Mouse (Mus musculus) layer of hippocampus, adult 2 months (tissue): ENCODE data around the gene Aff1. TPM values are rescaled to one million over a fixed set of nuclear protein-coding genes. Genes with fewer than 3 reads are reported as not detected.

Experiments used
- DNase-seq, 2 experiments: peaks; one replicate each; pipeline ENCODE4 v3.0.0; 2022; ENCODE audit warnings: low spot score in 2 of 2
- H3K27ac ChIP-seq: fragments of 200-600 bp; 2 replicates; pipeline ENCODE4 v1.8.1; 2022
- H3K4me3 ChIP-seq: fragments of 200-600 bp; 2 replicates; pipeline ENCODE4 v1.8.1; 2022; ENCODE audit warnings: mild to moderate bottlenecking
- CTCF ChIP-seq: fragments of 200-600 bp; conservative IDR thresholded peaks from 2 replicates; pipeline ENCODE4 v1.8.1; 2022; ENCODE audit warnings: antibody characterized with exemption, mild to moderate bottlenecking, moderate library complexity
- total RNA-seq, 2 experiments: library from RNA; stranded (reverse); gene quantifications; 2 replicates each; pipeline ENCODE4 v1.2.3; 2021

Aff1 gene
- total RNA-seq, 2 experiments from 2014 or later = 18.0 to 21.3 TPM

GRCm38 (mm10) chr5:103766432-103766815 is 74.2 kb downstream of the Aff1 start:
- Histone ChIP-seq H3K4me3 (no peak overlapping the region), H3K27ac (no peak overlapping the region)
- no peak for DNase-seq
- TF ChIP-seq CTCF = no peak

DNA sequence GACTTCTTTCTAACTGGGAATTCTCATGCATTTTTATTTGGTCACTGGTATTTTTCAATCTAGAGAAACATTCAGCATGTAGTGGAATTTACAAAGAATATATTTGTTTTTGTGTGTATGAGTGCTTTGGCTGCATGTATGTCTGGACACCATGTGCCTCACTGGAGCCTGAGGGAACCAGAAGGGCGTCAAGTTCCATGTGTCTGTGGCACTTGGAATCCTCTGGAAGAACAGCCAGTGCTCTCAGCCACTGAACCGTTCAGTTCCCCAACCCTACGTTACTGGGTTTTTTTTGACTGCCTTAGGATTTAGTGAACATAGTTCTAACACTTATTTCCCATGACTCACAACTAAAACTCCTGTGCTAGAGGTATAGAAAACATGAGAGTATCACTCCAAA is 76.8 kb downstream of the Aff1 start:
- TF ChIP-seq CTCF = no peak
- Histone ChIP-seq H3K4me3 (no peak overlapping the region), H3K27ac (no peak overlapping the region)
- DNase-seq = no peak

GRCm38 (mm10) chr5:103769701-103770100 is 77.5 kb downstream of the Aff1 start:
- H3K4me3 ChIP-seq = no peak overlapping the region
- no peak for TF ChIP-seq CTCF
- no peak overlapping the region; the same call in 1 of the 2 replicates for H3K27ac ChIP-seq
- no peak for DNase-seq

GRCm38 (mm10) chr5:103770447-103771222 is 78.5 kb downstream of the Aff1 start:
- Histone ChIP-seq H3K27ac (peak overlapping the region; percentile 83; the same call in 1 of the 2 replicates), H3K4me3 (no peak overlapping the region)
- no peak for DNase-seq
- peak; percentile 49 for TF ChIP-seq CTCF

DNA sequence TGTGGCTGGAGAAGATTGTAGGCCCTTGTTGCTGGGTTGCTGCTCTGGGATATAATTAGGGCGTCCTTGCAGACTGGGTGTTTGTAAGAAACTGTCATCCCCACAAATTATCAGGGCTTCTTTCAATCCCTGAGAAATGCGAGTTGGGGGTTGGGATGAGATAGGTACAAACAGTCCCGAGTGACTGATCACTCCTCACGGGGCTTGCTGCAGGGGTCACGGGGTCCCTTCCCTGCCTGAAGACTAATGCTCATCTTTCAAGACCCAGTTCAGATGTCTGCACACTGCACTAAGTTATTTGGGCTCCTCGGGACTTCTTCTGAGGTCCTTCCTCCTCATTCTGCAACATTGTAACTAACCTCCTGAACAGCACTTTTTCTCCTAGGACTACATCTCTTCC is 79.2 kb downstream of the Aff1 start:
- TF ChIP-seq CTCF = no peak
- Histone ChIP-seq H3K4me3 (no peak overlapping the region), H3K27ac (peak overlapping the region; percentile 83)
- no peak for DNase-seq

DNA sequence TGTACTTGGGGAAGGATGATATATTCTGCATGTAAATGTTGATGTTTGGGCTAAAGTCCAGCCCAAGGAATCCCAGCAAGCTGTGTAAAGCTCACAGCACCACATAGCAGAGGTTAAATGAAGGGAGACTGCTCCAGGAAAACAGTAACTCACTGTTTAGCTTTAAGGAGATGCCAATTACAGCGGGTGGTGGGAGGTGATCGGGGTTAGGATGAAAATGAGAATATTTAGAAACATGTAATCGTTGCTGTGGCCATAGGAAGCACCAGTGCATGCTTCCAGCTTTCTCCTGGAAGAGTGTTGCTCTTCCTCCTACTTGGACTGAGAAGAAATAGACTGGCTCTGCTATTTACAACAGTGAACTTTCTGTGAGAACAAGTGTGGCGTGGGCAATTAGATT is 80.1 kb downstream of the Aff1 start:
- DNase-seq = no peak
- TF ChIP-seq CTCF = no peak
- H3K4me3 ChIP-seq = peak overlapping the region; percentile 36
- H3K27ac ChIP-seq = peak overlapping the region; percentile 83

- Histone ChIP-seq H3K4me3 (peak overlapping the region; percentile 36), H3K27ac (peak overlapping the region; percentile 83)
- TF ChIP-seq CTCF = no peak
- no peak for DNase-seq
Measured at GRCm38 (mm10) chr5:103773100-103773552, 81.0 kb downstream of the Aff1 start.

DNA sequence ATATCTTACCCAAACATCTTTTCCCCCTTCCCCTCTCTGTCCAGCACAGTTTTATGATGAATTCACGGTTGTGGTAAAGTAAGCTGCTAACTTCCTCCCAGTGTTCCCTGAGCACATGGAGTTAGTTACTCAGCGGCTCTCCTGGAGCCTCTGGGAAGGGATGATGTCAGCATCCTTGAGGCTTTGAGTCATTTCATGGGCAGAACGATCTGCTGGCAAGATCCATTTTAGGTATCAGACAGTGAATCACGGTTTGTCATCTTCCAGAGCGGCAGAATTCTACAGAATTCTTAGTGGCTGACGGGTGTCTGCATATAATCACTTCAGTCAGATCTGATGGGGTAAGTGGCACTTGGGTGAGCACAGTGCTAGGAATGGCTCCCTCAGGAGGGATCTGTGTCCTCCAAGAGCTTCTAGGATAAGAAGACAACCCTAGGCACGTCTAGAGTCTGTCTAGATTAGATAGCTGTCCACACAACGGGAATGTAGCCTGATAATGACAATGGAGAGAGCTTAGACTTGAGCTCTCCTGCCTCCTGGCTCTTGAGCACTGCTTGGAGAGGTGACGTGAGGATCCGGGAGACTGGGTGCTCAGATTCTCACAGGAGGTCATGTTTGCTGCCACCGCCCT is 82.6 kb downstream of the Aff1 start:
- no peak for DNase-seq
- Histone ChIP-seq H3K27ac (peak overlapping the region; percentile 83), H3K4me3 (no peak overlapping the region)
- TF ChIP-seq CTCF = no peak

- no peak for TF ChIP-seq CTCF
Measured at GRCm38 (mm10) chr5:103775429-103775828, 83.3 kb downstream of the Aff1 start.

GRCm38 (mm10) chr5:103776842-103777241 is 84.7 kb downstream of the Aff1 start:
- Histone ChIP-seq H3K27ac (peak overlapping the region; percentile 32; the same call in 1 of the 2 replicates), H3K4me3 (no peak overlapping the region)
- no peak for TF ChIP-seq CTCF
- no peak for DNase-seq

More at GRCm38 (mm10) chr5:103775429-103775828, 83.3 kb downstream of the Aff1 start:
- Histone ChIP-seq H3K4me3 (no peak overlapping the region), H3K27ac (peak overlapping the region; percentile 83)
- no peak for DNase-seq

- DNase-seq = no peak
Measured at GRCm38 (mm10) chr5:103777446-103777845, 85.3 kb downstream of the Aff1 start.

DNA sequence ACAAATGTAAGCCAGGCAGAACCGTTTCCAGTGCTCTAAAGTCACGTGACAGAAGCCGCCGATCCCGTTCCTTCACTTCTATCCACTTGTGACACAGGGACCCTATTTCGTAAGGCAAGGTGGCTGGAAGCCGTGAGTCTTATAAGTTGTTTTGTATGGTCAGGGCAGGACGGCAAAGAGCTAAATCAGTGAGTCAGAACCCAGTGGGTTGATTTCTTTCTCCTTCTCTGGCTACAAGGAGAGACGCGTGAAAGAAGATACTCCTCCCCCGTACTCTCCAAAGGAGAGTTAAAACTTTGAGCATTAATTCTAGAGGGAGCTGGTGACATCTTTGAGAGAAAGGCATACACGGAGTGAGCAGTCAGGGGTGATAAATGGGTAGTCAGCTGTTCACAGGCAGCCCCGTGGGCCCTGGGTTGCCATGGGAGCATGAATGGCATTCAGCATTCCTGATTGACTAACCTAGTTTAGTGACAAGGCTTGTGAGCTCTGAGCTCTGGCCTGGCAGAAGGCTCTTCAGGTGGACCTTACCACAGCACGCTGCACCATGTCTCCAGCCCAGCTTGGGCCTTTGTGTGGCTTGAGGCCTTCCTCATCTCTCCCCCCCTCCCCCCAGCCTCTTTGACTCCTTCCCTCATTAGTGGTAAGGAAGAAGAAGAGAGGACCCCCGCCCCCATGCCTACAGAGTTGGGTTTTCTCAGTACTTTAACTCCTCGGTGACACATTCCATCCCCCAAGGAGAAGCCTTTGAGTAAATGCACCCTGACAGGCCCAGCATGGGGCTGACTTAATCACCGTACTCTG is 86.3 kb downstream of the Aff1 start:
- H3K27ac ChIP-seq = peak overlapping the region; percentile 87
- TF ChIP-seq CTCF = no peak
- peak; percentile 59 to 60 for DNase-seq
- peak overlapping the region; percentile 49 for H3K4me3 ChIP-seq

More at GRCm38 (mm10) chr5:103777446-103777845, 85.3 kb downstream of the Aff1 start:
- no peak for TF ChIP-seq CTCF
- H3K4me3 ChIP-seq = no peak overlapping the region
- H3K27ac ChIP-seq = peak overlapping the region; percentile 87; the same call in 1 of the 2 replicates

DNA sequence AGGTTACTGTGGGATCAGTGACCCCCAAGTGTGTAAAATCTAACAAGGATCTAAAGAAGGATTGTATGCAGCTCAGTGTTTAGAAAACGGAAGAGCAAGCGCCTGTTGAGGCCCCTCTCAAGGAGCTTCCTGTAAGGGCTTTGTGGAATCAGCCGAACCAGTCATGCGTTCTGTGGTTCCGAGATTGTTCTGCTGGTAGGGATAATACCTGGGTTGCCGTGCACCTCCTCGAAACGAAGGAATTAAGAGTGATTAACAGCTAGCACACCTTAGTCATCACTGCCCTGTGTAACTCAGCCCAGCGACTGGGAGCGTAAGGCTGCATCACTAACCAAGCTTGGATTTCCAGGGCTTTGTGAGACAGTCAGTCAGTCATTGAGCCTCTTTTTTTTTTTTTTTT is 87.7 kb downstream of the Aff1 start:
- Histone ChIP-seq H3K27ac (no peak overlapping the region), H3K4me3 (no peak overlapping the region)
- no peak for TF ChIP-seq CTCF
- DNase-seq = no peak
